Mouse (Mus musculus) C2C12 (cell line): Measurements from ENCODE around the gene Serpinb1b.

Source experiments
- CEBPB ChIP-seq: IDR thresholded peaks from one replicate; pipeline ENCODE4 v1.6.1; 2011; ENCODE audit warnings: low read depth, mild to moderate bottlenecking, control low read depth, moderate library complexity
- CTCF ChIP-seq: IDR thresholded peaks from one replicate; pipeline ENCODE4 v1.5.1; 2011; ENCODE audit not compliant: control insufficient read depth, insufficient read depth, insufficient read length
- MAX ChIP-seq: IDR thresholded peaks from one replicate; pipeline ENCODE4 v1.6.1; 2011; ENCODE audit warnings: mild to moderate bottlenecking, control low read depth
- MYOG ChIP-seq: IDR thresholded peaks from one replicate; pipeline ENCODE4 v1.6.1; 2011; ENCODE audit not compliant: control insufficient read depth, insufficient read length; ENCODE audit errors: extremely low read depth
- USF1 ChIP-seq: IDR thresholded peaks from one replicate; pipeline ENCODE4 v1.6.1; 2011; ENCODE audit warnings: low read depth, mild to moderate bottlenecking, control low read depth, moderate library complexity

- TF ChIP-seq CTCF, result no peak
- TF ChIP-seq USF1, result no peak
- TF ChIP-seq CEBPB, result no peak
- TF ChIP-seq MAX, result no peak
- TF ChIP-seq MYOG, result no peak
Observed at GRCm38 (mm10) chr13:33035506-33035905, 42.9 kb upstream of the Serpinb1b start.
